Mouse (Mus musculus) intestine, postnatal 0 days (tissue): ENCODE measurements at regions not wholly inside any gene's neighbourhood (a gene's known extent, or its start where the extent isn't known, plus 50 kb on each side); places are given as distances from the start of the nearest gene placed in this dataset.

Experiments
- ATAC-seq: fragments of 200-750 bp; cut with Nextera tagmentation; 2 replicates; pipeline ENCODE4 v1.8.0; 2017; ENCODE audit warnings: mild to moderate bottlenecking, moderate TSS enrichment, moderate library complexity
- H3K27ac ChIP-seq: fragments of 300-500 bp; sonication (generic); 2 replicates; pipeline ENCODE4 v1.5.1; 2014; ENCODE audit warnings: mild to moderate bottlenecking, low read depth, low read length, moderate library complexity
- H3K27me3 ChIP-seq: fragments of 300-500 bp; sonication (generic); replicated peaks from 2 replicates; pipeline ENCODE4 v1.6.1; 2014; ENCODE audit warnings: low read length, mixed read lengths; ENCODE audit not compliant: control insufficient read depth, insufficient read depth
- H3K36me3 ChIP-seq: fragments of 300-500 bp; sonication (generic); 2 replicates; pipeline ENCODE4 v1.6.1; 2014; ENCODE audit warnings: mild to moderate bottlenecking, moderate library complexity; ENCODE audit not compliant: control insufficient read depth, insufficient read depth
- H3K4me1 ChIP-seq: fragments of 300-500 bp; sonication (generic); replicated peaks from 2 replicates; pipeline ENCODE4 v1.6.1; 2014; ENCODE audit warnings: antibody characterized with exemption, low read length, mixed read lengths; ENCODE audit not compliant: control insufficient read depth, insufficient read depth
- H3K4me2 ChIP-seq: fragments of 300-500 bp; sonication (generic); replicated peaks from 2 replicates; pipeline ENCODE4 v1.6.1; 2014; ENCODE audit warnings: low read depth, mild to moderate bottlenecking, moderate library complexity
- H3K4me3 ChIP-seq: fragments of 300-500 bp; sonication (generic); 2 replicates; pipeline ENCODE4 v1.5.1; 2014; ENCODE audit warnings: low read depth, low read length
- H3K9ac ChIP-seq: fragments of 300-500 bp; sonication (generic); 2 replicates; pipeline ENCODE4 v1.6.1; 2014; ENCODE audit warnings: mild to moderate bottlenecking, low read depth, low read length
- H3K9me3 ChIP-seq: fragments of 300-500 bp; sonication (generic); 2 replicates; pipeline ENCODE4 v1.6.1; 2016; ENCODE audit warnings: mixed run types; ENCODE audit not compliant: control insufficient read depth
- CTCF ChIP-seq: sonication (generic); IDR thresholded peaks from 2 replicates; pipeline ENCODE4 v1.5.1; 2016; ENCODE audit warnings: low read depth, mild to moderate bottlenecking, control low read depth, antibody characterized with exemption, moderate library complexity
- WGBS: fragments of 180-500 bp; shearing (Covaris S2); extraction: QIAGEN DNeasy Blood & Tissue Kit; methylation state at CpG from one replicate; pipeline ENCODE4 v1.1.7; 2014; 5-methylcytosine and 5-hydroxymethylcytosine counted together

DNA sequence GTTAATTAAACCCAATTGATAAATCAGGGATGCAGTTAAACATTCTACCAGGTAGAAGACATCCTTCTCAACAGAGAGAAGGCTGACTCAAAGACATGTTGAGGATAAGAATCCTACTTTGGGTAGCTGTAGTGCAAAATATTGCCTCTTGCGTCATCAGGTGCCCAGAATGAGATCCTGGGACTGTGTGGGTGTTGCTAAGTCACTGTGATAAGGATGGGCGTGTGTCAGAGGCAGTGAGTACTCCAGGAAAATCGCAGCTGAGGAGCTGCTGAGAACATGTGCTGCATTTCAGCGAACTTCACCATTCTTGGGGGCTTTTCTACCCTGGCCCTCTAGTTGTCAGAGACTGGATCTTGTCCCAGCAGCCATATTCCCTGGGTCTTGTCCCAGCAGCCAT lies 244.7 kb downstream of the Tle4 start:
- ATAC-seq: no peak
- Histone ChIP-seq H3K27ac (no peak overlapping the region), H3K36me3 (no peaks in the 10 kb centered on the region), H3K4me1 (no peaks in the 10 kb centered on the region), H3K4me3 (no peak overlapping the region), H3K9me3 (no peaks in the 10 kb centered on the region), H3K9ac (no peak overlapping the region), H3K4me2 (no peak overlapping the region), H3K27me3 (no peaks in the 10 kb centered on the region)
- 61% methylated on average over 4 of the region's 4 CpGs for WGBS
- no peak for TF ChIP-seq CTCF

- no peak for ATAC-seq
- no peak overlapping the region for H3K4me3 ChIP-seq
- H3K27me3 ChIP-seq: no peaks in the 10 kb centered on the region
- no peak overlapping the region for H3K27ac ChIP-seq
- H3K36me3 ChIP-seq: no peaks in the 10 kb centered on the region
- TF ChIP-seq CTCF: no peak
- no peaks in the 10 kb centered on the region for H3K9me3 ChIP-seq
- no peak overlapping the region for H3K4me2 ChIP-seq
- WGBS: 77% methylated on average over 2 of the region's 2 CpGs
- H3K4me1 ChIP-seq: no peaks in the 10 kb centered on the region
- H3K9ac ChIP-seq: no peak overlapping the region
These were observed 242.7 kb downstream of the Tle4 start for GRCm38 (mm10) chr19:14355128-14355527.

GRCm38 (mm10) chr19:14355946-14356345 lies 241.9 kb downstream of the Tle4 start:
- H3K27ac ChIP-seq: no peak overlapping the region
- H3K4me1 ChIP-seq: no peaks in the 10 kb centered on the region
- TF ChIP-seq CTCF: no peak
- no peak overlapping the region for H3K4me2 ChIP-seq
- no peak for ATAC-seq
- H3K27me3 ChIP-seq: no peaks in the 10 kb centered on the region
- H3K4me3 ChIP-seq: no peak overlapping the region
- H3K36me3 ChIP-seq: no peaks in the 10 kb centered on the region
- H3K9me3 ChIP-seq: no peaks in the 10 kb centered on the region
- H3K9ac ChIP-seq: no peak overlapping the region

GRCm38 (mm10) chr19:14360611-14361010 lies 237.2 kb downstream of the Tle4 start:
- no peak overlapping the region for H3K4me2 ChIP-seq
- 83% methylated on average over 5 of the region's 5 CpGs for WGBS
- no peak for ATAC-seq
- TF ChIP-seq CTCF: no peak
- H3K9me3 ChIP-seq: no peaks in the 10 kb centered on the region
- no peak overlapping the region for H3K9ac ChIP-seq
- H3K36me3 ChIP-seq: no peaks in the 10 kb centered on the region
- no peaks in the 10 kb centered on the region for H3K4me1 ChIP-seq
- H3K27ac ChIP-seq: no peak overlapping the region
- no peak overlapping the region for H3K4me3 ChIP-seq
- H3K27me3 ChIP-seq: no peaks in the 10 kb centered on the region

DNA sequence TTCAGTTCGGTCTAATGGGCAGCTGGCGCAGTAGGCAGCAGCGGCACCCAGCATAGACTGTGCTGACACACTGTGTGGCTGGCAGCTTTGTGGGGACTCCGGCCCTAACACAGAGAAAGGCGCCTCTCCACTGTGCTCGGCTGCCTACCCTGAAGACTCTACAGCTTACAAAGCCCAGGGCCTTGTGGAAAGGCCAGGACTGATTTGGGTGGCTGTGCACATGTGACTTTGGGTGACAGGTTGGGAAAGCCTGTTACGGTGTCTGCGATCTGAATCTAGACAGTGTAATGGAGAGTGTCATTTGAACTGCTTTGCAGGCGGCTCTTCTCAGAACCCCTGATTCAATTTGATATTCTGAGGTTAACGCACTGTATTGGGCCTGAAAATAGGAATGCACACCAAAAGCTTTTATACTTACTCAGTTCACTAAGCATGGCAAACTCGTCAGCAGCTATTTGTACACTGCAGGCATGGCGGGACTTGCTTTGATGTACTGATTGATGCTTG lies 228.7 kb downstream of the Tle4 start:
- Histone ChIP-seq H3K9ac (no peak overlapping the region), H3K9me3 (no peaks in the 10 kb centered on the region), H3K36me3 (no peaks in the 10 kb centered on the region), H3K4me1 (no peaks in the 10 kb centered on the region), H3K27me3 (no peaks in the 10 kb centered on the region), H3K4me2 (no peak overlapping the region), H3K27ac (no peak overlapping the region), H3K4me3 (no peak overlapping the region)
- ATAC-seq: no peak
- WGBS: 93% methylated on average over 12 of the region's 12 CpGs
- TF ChIP-seq CTCF: no peak

GRCm38 (mm10) chr19:14371360-14371759 lies 226.5 kb downstream of the Tle4 start:
- Histone ChIP-seq H3K27me3 (no peaks in the 10 kb centered on the region), H3K4me3 (no peak overlapping the region), H3K9ac (no peak overlapping the region), H3K36me3 (no peaks in the 10 kb centered on the region), H3K4me2 (no peak overlapping the region), H3K27ac (no peak overlapping the region), H3K4me1 (no peaks in the 10 kb centered on the region), H3K9me3 (no peaks in the 10 kb centered on the region)
- TF ChIP-seq CTCF: no peak
- WGBS: 88% methylated on average over 5 of the region's 5 CpGs
- ATAC-seq: no peak

- Histone ChIP-seq H3K36me3 (no peaks in the 10 kb centered on the region), H3K4me2 (no peak overlapping the region), H3K27ac (no peak overlapping the region), H3K4me1 (no peaks in the 10 kb centered on the region), H3K27me3 (no peaks in the 10 kb centered on the region), H3K9ac (no peak overlapping the region), H3K4me3 (no peak overlapping the region), H3K9me3 (no peaks in the 10 kb centered on the region)
- 87% methylated on average over 4 of the region's 4 CpGs for WGBS
- no peak for TF ChIP-seq CTCF
- no peak for ATAC-seq
These were observed 223.9 kb downstream of the Tle4 start for GRCm38 (mm10) chr19:14373996-14374395.
